ENCODE assay signal across 25 mouse cellular contexts in genomic region chr4:21882806-21883205, GRCm38 (mm10). TPM values are rescaled to one million over a fixed set of nuclear protein-coding genes. Genes with fewer than 3 reads are reported as not detected.
"Had no signal": no experiment of that assay in that cellular context is flagged by ENCODE, and none has a peak within 500 bp of the region (broad histone marks: within the 10 kb centered on the region; RNA-seq: fewer than 3 reads in every experiment).

No protein-coding gene starts in this region.

- DNase-seq: lung, adult 2 months; lung, postnatal 14 days; lung, postnatal 36 days; midbrain, embryonic 14.5 days; retina, postnatal 1 day; right cerebral cortex, adult 18-20 months; right cerebral cortex, postnatal 25 days; right cerebral cortex, postnatal 4 days; spleen, adult 18-20 months; thymus, adult 2 months; thymus, postnatal 25 days; thymus, postnatal 4 days had no signal

- H3K36me3 ChIP-seq: lung, embryonic 15.5 days; midbrain, embryonic 10.5 days; midbrain, embryonic 12.5 days; neural tube, embryonic 13.5 days; neural tube, embryonic 15.5 days; stomach, embryonic 15.5 days had no signal

- H3K4me1 ChIP-seq: midbrain, embryonic 12.5 days; stomach, embryonic 15.5 days had no signal

- H3K4me3 ChIP-seq: lung, embryonic 15.5 days; megakaryocyte, embryonic 14.5 days; midbrain, embryonic 10.5 days; midbrain, embryonic 12.5 days; myocyte; neural tube, embryonic 13.5 days; neural tube, embryonic 15.5 days; stomach, embryonic 15.5 days had no signal

- H3K27ac ChIP-seq: lung, embryonic 15.5 days; macrophage; midbrain, embryonic 10.5 days; midbrain, embryonic 12.5 days; neural tube, embryonic 13.5 days; neural tube, embryonic 15.5 days; stomach, embryonic 15.5 days; stomach, postnatal 0 days had no signal

- H3K4me2 ChIP-seq: lung, embryonic 15.5 days; midbrain, embryonic 12.5 days; neural tube, embryonic 13.5 days; neural tube, embryonic 15.5 days; stomach, embryonic 15.5 days had no signal

- H3K9me3 ChIP-seq: lung, embryonic 15.5 days; megakaryocyte, embryonic 14.5 days; midbrain, embryonic 10.5 days; midbrain, embryonic 12.5 days; neural tube, embryonic 13.5 days; neural tube, embryonic 15.5 days; stomach, embryonic 15.5 days had no signal

- H3K9ac ChIP-seq: lung, embryonic 15.5 days; midbrain, embryonic 12.5 days; neural tube, embryonic 13.5 days; neural tube, embryonic 15.5 days; stomach, embryonic 15.5 days had no signal

- ATAC-seq: lung, postnatal 0 days; midbrain, embryonic 16.5 days had no signal

- H3K27me3 ChIP-seq: lung, embryonic 15.5 days; megakaryocyte, embryonic 14.5 days; midbrain, embryonic 12.5 days; neural tube, embryonic 13.5 days; neural tube, embryonic 15.5 days; stomach, embryonic 15.5 days had no signal

RNA-seq across cellular contexts. Expression of gene Faxc, which starts 48.3 kb away (rescaled TPM):
- total RNA-seq: megakaryocyte progenitor cell, adult 5-6 weeks had no signal
- polyA plus RNA-seq: macrophage had no signal
